Mouse (Mus musculus) neutrophil, adult 5-6 weeks (primary cell): ENCODE results near the gene Gm6763. TPM values are rescaled to one million over a fixed set of nuclear protein-coding genes. Genes with fewer than 3 reads are reported as not detected.
"Not testable (repeated sequence)": the region's sequence is repeated elsewhere in the genome, so short reads cannot be mapped to it uniquely, and the experiment has no call there.

Experiments used
- ATAC-seq: fragments of 151-379, 151-347 bp; 2 replicates; pipeline ENCODE4 v1.8.0; 2017; ENCODE audit warnings: mild to moderate bottlenecking, moderate TSS enrichment; ENCODE audit not compliant: insufficient number of reproducible peaks, poor library complexity, low FRiP score, severe bottlenecking; ENCODE audit errors: extremely low read depth
- total RNA-seq: library from RNA; stranded (forward); fragments of 200-1000 nt; gene quantifications from 2 replicates; pipeline ENCODE4 v1.2.3, GENCODE M21; 2017

Gene Gm6763
- not detected in 2 replicates for total RNA-seq

DNA sequence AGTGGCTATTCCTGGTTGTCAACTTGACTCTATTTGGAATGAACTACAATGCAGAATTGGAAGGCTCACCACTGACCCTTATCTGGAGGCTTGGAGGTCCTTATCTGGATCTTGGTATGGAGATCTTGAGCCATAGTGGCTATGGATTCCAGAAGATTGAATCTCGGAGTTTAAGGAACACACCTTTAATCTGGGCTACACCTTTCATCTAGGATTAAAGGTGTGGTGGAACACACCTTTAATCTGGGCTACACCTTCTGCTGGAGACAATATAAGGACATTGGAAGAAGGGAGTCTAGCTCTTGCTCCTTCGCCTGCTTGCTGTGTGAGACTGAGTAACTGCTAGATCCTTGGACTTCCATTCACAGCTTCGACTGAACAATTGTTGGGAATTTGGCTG, at the start of gene Gm6763:
TSS of gene Gm6763 (plus strand) at position 301 of the 400 bp plus-strand sequence.
- ATAC-seq: not testable (repeated sequence)

DNA sequence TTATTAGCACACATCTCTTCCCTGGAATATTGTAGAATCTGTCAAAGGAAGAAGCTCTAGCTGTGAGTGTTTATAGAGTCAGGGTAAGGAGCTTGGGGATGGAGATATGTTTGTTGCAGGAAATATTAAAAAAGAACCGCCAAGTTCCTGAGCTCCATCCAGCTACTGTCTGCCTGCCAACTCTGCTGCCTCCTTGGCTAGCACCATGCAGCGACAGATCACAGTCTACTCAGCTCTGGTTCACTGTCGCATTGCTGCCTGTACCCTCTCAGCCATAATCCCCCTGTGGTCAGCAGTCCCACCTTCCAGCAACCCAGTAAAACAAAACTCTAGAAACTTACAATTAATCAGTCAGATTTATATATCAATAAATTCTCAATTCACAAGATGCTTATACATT, 41.3 kb upstream of the Gm6763 start:
- ATAC-seq: no peak

DNA sequence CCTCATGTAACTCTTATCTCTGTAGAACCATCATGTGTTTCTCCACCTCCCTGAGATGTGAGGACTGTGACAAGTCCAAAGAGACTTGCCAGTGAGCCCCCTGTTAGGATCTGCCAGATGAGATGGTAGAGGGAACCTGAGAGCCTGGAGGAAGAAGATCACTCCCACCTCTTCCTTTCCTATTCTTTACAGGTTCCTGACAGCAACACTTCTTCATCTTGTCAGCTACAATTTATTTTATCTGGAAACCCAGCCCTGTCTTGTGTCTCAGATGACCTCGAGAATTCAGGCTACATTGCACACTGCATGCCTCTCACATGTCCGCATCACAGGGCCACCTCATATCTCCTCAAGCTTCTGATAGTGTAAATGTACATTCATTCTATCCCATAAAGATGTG, 33.0 kb upstream of the Gm6763 start:
- no peak for ATAC-seq

DNA sequence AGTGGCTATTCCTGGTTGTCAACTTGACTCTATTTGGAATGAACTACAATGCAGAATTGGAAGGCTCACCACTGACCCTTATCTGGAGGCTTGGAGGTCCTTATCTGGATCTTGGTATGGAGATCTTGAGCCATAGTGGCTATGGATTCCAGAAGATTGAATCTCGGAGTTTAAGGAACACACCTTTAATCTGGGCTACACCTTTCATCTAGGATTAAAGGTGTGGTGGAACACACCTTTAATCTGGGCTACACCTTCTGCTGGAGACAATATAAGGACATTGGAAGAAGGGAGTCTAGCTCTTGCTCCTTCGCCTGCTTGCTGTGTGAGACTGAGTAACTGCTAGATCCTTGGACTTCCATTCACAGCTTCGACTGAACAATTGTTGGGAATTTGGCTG, 8.6 kb upstream of the Gm6763 start, which contains the start of gene Gm21293:
TSS of gene Gm21293 (plus strand) at position 301 of the 400 bp plus-strand sequence.
- ATAC-seq: not testable (repeated sequence)

DNA sequence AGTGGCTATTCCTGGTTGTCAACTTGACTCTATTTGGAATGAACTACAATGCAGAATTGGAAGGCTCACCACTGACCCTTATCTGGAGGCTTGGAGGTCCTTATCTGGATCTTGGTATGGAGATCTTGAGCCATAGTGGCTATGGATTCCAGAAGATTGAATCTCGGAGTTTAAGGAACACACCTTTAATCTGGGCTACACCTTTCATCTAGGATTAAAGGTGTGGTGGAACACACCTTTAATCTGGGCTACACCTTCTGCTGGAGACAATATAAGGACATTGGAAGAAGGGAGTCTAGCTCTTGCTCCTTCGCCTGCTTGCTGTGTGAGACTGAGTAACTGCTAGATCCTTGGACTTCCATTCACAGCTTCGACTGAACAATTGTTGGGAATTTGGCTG, 8.4 kb downstream of the Gm6763 start, which contains the start of gene Gm8764:
TSS of gene Gm8764 (plus strand) at position 301 of the 400 bp plus-strand sequence.
- not testable (repeated sequence) for ATAC-seq

DNA sequence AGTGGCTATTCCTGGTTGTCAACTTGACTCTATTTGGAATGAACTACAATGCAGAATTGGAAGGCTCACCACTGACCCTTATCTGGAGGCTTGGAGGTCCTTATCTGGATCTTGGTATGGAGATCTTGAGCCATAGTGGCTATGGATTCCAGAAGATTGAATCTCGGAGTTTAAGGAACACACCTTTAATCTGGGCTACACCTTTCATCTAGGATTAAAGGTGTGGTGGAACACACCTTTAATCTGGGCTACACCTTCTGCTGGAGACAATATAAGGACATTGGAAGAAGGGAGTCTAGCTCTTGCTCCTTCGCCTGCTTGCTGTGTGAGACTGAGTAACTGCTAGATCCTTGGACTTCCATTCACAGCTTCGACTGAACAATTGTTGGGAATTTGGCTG, 16.9 kb downstream of the Gm6763 start, which contains the start of gene Gm21304:
TSS of gene Gm21304 (plus strand) at position 301 of the 400 bp plus-strand sequence.
- ATAC-seq: not testable (repeated sequence)

DNA sequence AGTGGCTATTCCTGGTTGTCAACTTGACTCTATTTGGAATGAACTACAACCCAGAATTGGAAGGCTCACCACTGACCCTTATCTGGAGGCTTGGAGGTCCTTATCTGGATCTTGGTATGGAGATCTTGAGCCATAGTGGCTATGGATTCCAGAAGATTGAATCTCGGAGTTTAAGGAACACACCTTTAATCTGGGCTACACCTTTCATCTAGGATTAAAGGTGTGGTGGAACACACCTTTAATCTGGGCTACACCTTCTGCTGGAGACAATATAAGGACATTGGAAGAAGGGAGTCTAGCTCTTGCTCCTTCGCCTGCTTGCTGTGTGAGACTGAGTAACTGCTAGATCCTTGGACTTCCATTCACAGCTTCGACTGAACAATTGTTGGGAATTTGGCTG, 25.4 kb downstream of the Gm6763 start, which contains the start of gene Gm21312:
TSS of gene Gm21312 (plus strand) at position 301 of the 400 bp plus-strand sequence.
- not testable (repeated sequence) for ATAC-seq

DNA sequence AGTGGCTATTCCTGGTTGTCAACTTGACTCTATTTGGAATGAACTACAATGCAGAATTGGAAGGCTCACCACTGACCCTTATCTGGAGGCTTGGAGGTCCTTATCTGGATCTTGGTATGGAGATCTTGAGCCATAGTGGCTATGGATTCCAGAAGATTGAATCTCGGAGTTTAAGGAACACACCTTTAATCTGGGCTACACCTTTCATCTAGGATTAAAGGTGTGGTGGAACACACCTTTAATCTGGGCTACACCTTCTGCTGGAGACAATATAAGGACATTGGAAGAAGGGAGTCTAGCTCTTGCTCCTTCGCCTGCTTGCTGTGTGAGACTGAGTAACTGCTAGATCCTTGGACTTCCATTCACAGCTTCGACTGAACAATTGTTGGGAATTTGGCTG, 33.9 kb downstream of the Gm6763 start, which contains the start of gene Gm20765:
TSS of gene Gm20765 (plus strand) at position 301 of the 400 bp plus-strand sequence.
- ATAC-seq: not testable (repeated sequence)

DNA sequence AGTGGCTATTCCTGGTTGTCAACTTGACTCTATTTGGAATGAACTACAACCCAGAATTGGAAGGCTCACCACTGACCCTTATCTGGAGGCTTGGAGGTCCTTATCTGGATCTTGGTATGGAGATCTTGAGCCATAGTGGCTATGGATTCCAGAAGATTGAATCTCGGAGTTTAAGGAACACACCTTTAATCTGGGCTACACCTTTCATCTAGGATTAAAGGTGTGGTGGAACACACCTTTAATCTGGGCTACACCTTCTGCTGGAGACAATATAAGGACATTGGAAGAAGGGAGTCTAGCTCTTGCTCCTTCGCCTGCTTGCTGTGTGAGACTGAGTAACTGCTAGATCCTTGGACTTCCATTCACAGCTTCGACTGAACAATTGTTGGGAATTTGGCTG, 42.4 kb downstream of the Gm6763 start, which contains the start of gene Gm4340:
TSS of gene Gm4340 (plus strand) at position 301 of the 400 bp plus-strand sequence.
- not testable (repeated sequence) for ATAC-seq

Other genes starting within 250 kb of the Gm6763 start
- gene Gm21293, start 8.5 kb upstream of the Gm6763 start, total RNA-seq: not detected in 2 replicates
- not detected in 2 replicates for gene Gm8764, start 8.5 kb downstream of the Gm6763 start, total RNA-seq
- not detected in 2 replicates for gene Gm21304, start 17.0 kb downstream of the Gm6763 start, total RNA-seq
- not detected in 2 replicates for gene Gm21312, start 25.5 kb downstream of the Gm6763 start, total RNA-seq
- not detected in 2 replicates for gene Gm20765, start 34.0 kb downstream of the Gm6763 start, total RNA-seq
- not detected in 2 replicates for gene Gm4340, start 42.5 kb downstream of the Gm6763 start, total RNA-seq